Comparison of ENCODE assay signal across 9 mouse cellular contexts in genomic region chr9:71624793-71625495, GRCm38 (mm10). TPM values are rescaled to one million over a fixed set of nuclear protein-coding genes. Genes with fewer than 3 reads are reported as not detected.
DNase-seq lines count a peak whose midpoint lies in the region; ATAC-seq and TF ChIP-seq lines count a peak whose summit lies in the region.
"Had no signal": no experiment of that assay in that cellular context is flagged by ENCODE, and none has a peak within 500 bp of the region (broad histone marks: within the 10 kb centered on the region; RNA-seq: fewer than 3 reads in every experiment).

No protein-coding gene starts in this region.

- WGBS in forebrain, postnatal 0 days = 43% methylated on average over 10 of the region's 10 CpGs
- 54% methylated on average over 10 of the region's 10 CpGs for WGBS in forebrain, embryonic 16.5 days
- 49% methylated on average over 10 of the region's 10 CpGs for WGBS in cerebellum, adult 2 months

- no peak overlapping the region for H3K4me3 ChIP-seq in forebrain, postnatal 0 days (ENCODE audit: low read depth, low read length)
- H3K4me3 ChIP-seq in forebrain, embryonic 16.5 days (replicated peaks; ENCODE audit: low read length) = no peak overlapping the region
- no peak overlapping the region for H3K4me3 ChIP-seq in E14TG2a.4 (replicated peaks; ENCODE audit: low read length)
- H3K4me3 ChIP-seq in cerebellum, adult 2 months (replicated peaks; ENCODE audit: insufficient read depth, low read depth, low read length) = no peak overlapping the region
- H3K4me3 ChIP-seq in left cerebral cortex, adult 2 months = no peak overlapping the region
- H3K4me3 ChIP-seq: limb, embryonic 13.5 days had no signal

- no peaks in the 10 kb centered on the region for H3K36me3 ChIP-seq in forebrain, postnatal 0 days (ENCODE audit: insufficient read depth)
- no peaks in the 10 kb centered on the region for H3K36me3 ChIP-seq in forebrain, embryonic 16.5 days (ENCODE audit: control insufficient read depth, insufficient read depth)
- peaks cover 9% of the 10 kb centered on the region; the same call in 1 of the 2 replicates for H3K36me3 ChIP-seq in E14TG2a.4 (ENCODE audit: insufficient read depth, low read length)

- no peak overlapping the region for H3K4me2 ChIP-seq in forebrain, postnatal 0 days (ENCODE audit: low read depth)
- no peak overlapping the region for H3K4me2 ChIP-seq in forebrain, embryonic 16.5 days (ENCODE audit: low read length)
- H3K4me2 ChIP-seq: limb, embryonic 13.5 days had no signal

- intact Hi-C loops in left cerebral cortex, adult 2 months (cut with DNase I) = loop anchor here (2.0 to 10.0 kb wide), 2 partner anchors 80 to 410 kb away; partner anchors contain the start of gene Aldh1a2

- no peak overlapping the region for H3K9ac ChIP-seq in forebrain, postnatal 0 days
- no peak overlapping the region for H3K9ac ChIP-seq in forebrain, embryonic 16.5 days (replicated peaks; ENCODE audit: low read depth, low read length)
- H3K9ac ChIP-seq: limb, embryonic 13.5 days had no signal

- H3K27me3 ChIP-seq in forebrain, postnatal 0 days (ENCODE audit: insufficient read depth, low read length) = no peaks in the 10 kb centered on the region
- H3K27me3 ChIP-seq in forebrain, embryonic 16.5 days (replicated peaks; ENCODE audit: control insufficient read depth, insufficient read depth, low read length) = no peaks in the 10 kb centered on the region
- H3K27me3 ChIP-seq in E14TG2a.4 (ENCODE audit: insufficient read depth, low read length) = no peaks in the 10 kb centered on the region
- H3K27me3 ChIP-seq in cerebellum, adult 2 months (ENCODE audit: control insufficient read depth, insufficient read depth, low read length) = no peaks in the 10 kb centered on the region
- H3K27me3 ChIP-seq: limb, embryonic 13.5 days had no signal

- peak; percentile 61 for TF ChIP-seq CTCF in forebrain, postnatal 0 days (IDR thresholded peaks at IDR 0.05; ENCODE audit: low read depth)
- peak; percentile 72 for TF ChIP-seq CTCF in E14TG2a.4 (conservative IDR thresholded peaks at IDR 0.05; ENCODE audit: low read length)
- peak; percentile 37; the same call in 1 of the 2 replicates for TF ChIP-seq CTCF in cerebellum, adult 2 months (IDR thresholded peaks at IDR 0.05; ENCODE audit: borderline replicate concordance, insufficient read depth, low read depth, low read length)
- peak; percentile 84 for TF ChIP-seq CTCF in left cerebral cortex, adult 2 months (IDR thresholded peaks at IDR 0.05)

- no peaks in the 10 kb centered on the region for H3K9me3 ChIP-seq in forebrain, postnatal 0 days (ENCODE audit: low read length)
- no peaks in the 10 kb centered on the region for H3K9me3 ChIP-seq in forebrain, embryonic 16.5 days (ENCODE audit: control insufficient read depth, low read length)
- peaks cover 25% of the 10 kb centered on the region for H3K9me3 ChIP-seq in E14TG2a.4 (ENCODE audit: low read length)
- H3K9me3 ChIP-seq: limb, embryonic 13.5 days had no signal

- H3K4me1 ChIP-seq in forebrain, postnatal 0 days (ENCODE audit: insufficient read depth) = no peaks in the 10 kb centered on the region
- H3K4me1 ChIP-seq in forebrain, embryonic 16.5 days (replicated peaks; ENCODE audit: control insufficient read depth, insufficient read depth, low read length) = no peaks in the 10 kb centered on the region
- H3K4me1 ChIP-seq in E14TG2a.4 (replicated peaks; ENCODE audit: low read depth, low read length) = 0 out of 2 replicates have a peak, but pooled peaks cover 4% of the 10 kb centered on the region
- no peaks in the 10 kb centered on the region for H3K4me1 ChIP-seq in cerebellum, adult 2 months (ENCODE audit: control insufficient read depth, insufficient read depth, low read length)
- H3K4me1 ChIP-seq: limb, embryonic 13.5 days had no signal

- no peak for TF ChIP-seq POLR2A in cerebellum, adult 2 months (IDR thresholded peaks at IDR 0.05; ENCODE audit: borderline replicate concordance, insufficient read depth, low read length)

- H3K27ac ChIP-seq in forebrain, postnatal 0 days (ENCODE audit: low read depth, low read length) = no peak overlapping the region
- no peak overlapping the region for H3K27ac ChIP-seq in forebrain, embryonic 16.5 days (ENCODE audit: low read length)
- no peak overlapping the region for H3K27ac ChIP-seq in cerebellum, adult 2 months (ENCODE audit: insufficient read depth, low read length)
- H3K27ac ChIP-seq in left cerebral cortex, adult 2 months = no peak overlapping the region
- H3K27ac ChIP-seq: limb, embryonic 13.5 days had no signal

- peak; percentile 50 for DNase-seq in forebrain, postnatal 0 days
- peak; percentile 28 to 42 for DNase-seq in cerebellum, adult 2 months
- peak; percentile 42 to 65 for DNase-seq in left cerebral cortex, adult 2 months (ENCODE audit: extremely low spot score in 1 of 2, low spot score in 2 of 2)
- peak; percentile 66 for DNase-seq in naive thymus-derived CD4-positive, alpha-beta T cell, adult 2 months (ENCODE audit: low read depth)
- peak; percentile 73 for DNase-seq in thymus, postnatal 0 days (ENCODE audit: low spot score)

- no peak for ATAC-seq in forebrain, postnatal 0 days
- no peak for ATAC-seq in forebrain, embryonic 16.5 days
- ATAC-seq in granulocyte monocyte progenitor cell, adult 5-6 weeks (replicated peaks; ENCODE audit: poor library complexity, severe bottlenecking) = peak; percentile 56

RNA-seq across cellular contexts. Expression of gene Myzap, which starts 32.8 kb away (rescaled TPM):
- 1.7 and 1.8 TPM in 2 replicates for total RNA-seq in forebrain, postnatal 0 days (2014; rRNA removed)
- 1.3 and 2.0 TPM in 2 replicates for polyA plus RNA-seq in forebrain, postnatal 0 days (2015; fragmentation: Nextera tagmentation; extraction: Ambion mirVana)
- polyA plus RNA-seq in forebrain, embryonic 16.5 days (2015; fragmentation: Nextera tagmentation; extraction: Ambion mirVana) = 1.7 and 2.8 TPM in 2 replicates
- polyA plus RNA-seq in cerebellum, adult 2 months (2012; rRNA removed) = 0.92 and 0.98 TPM in 2 replicates
- not detected in 2 replicates for total RNA-seq in granulocyte monocyte progenitor cell, adult 5-6 weeks (2014; fragmentation: Nextera tagmentation)
- total RNA-seq in granulocyte monocyte progenitor cell, adult 5-6 weeks (2017) = 0.34 TPM in 1 of 2 replicates, not detected in the other
- 1 to 10 TPM; 1.8 to 1.9 TPM for total RNA-seq in left cerebral cortex, adult 2 months (2021)
- 12.6 and 14.2 TPM in 2 replicates for polyA plus RNA-seq in thymus, postnatal 0 days (2015; fragmentation: Nextera tagmentation; extraction: Ambion mirVana)
